ENCODE assay signal across 30 mouse cellular contexts in genomic region chr10:76481480-76481879, GRCm38 (mm10). TPM values are rescaled to one million over a fixed set of nuclear protein-coding genes. Genes with fewer than 3 reads are reported as not detected.
"Had no signal": no experiment of that assay in that cellular context is flagged by ENCODE, and none has a peak within 500 bp of the region (broad histone marks: within the 10 kb centered on the region; RNA-seq: fewer than 3 reads in every experiment).

No protein-coding gene starts in this region.

- H3K4me1 ChIP-seq: kidney, embryonic 15.5 days; liver, embryonic 13.5 days; midbrain, embryonic 10.5 days; midbrain, embryonic 13.5 days; neural tube, embryonic 13.5 days had no signal

- H3K4me2 ChIP-seq: kidney, embryonic 15.5 days; liver, embryonic 13.5 days; midbrain, embryonic 13.5 days; neural tube, embryonic 13.5 days had no signal

- H3K9me3 ChIP-seq: kidney, embryonic 15.5 days; liver, embryonic 13.5 days; megakaryocyte, embryonic 14.5 days; midbrain, embryonic 10.5 days; midbrain, embryonic 13.5 days; neural tube, embryonic 13.5 days had no signal

- ATAC-seq: midbrain, embryonic 13.5 days; midbrain, embryonic 16.5 days had no signal

- H3K9ac ChIP-seq: kidney, embryonic 15.5 days; liver, embryonic 13.5 days; midbrain, embryonic 13.5 days; neural tube, embryonic 13.5 days had no signal

- H3K27me3 ChIP-seq: kidney, embryonic 15.5 days; liver, embryonic 13.5 days; megakaryocyte, embryonic 14.5 days; midbrain, embryonic 13.5 days; neural tube, embryonic 13.5 days had no signal

- H3K4me3 ChIP-seq: kidney, embryonic 15.5 days; left cerebral cortex, adult 2 months; liver, embryonic 13.5 days; megakaryocyte, embryonic 14.5 days; midbrain, embryonic 10.5 days; midbrain, embryonic 13.5 days; myocyte; neural tube, embryonic 13.5 days had no signal

- DNase-seq: kidney, postnatal 10 days; kidney, postnatal 36 days; layer of hippocampus, postnatal 36 days; liver, embryonic 13.5 days; lung, adult 2 months; lung, postnatal 36 days; thymus, adult 18-20 months; thymus, postnatal 36 days had no signal

- H3K27ac ChIP-seq: kidney, embryonic 15.5 days; left cerebral cortex, adult 2 months; liver, embryonic 13.5 days; midbrain, embryonic 10.5 days; midbrain, embryonic 13.5 days; neural tube, embryonic 13.5 days had no signal

RNA-seq across cellular contexts. Expression of gene 2610028H24Rik, which starts 32.6 kb away (rescaled TPM):
- total RNA-seq: layer of hippocampus, postnatal 10 days; layer of hippocampus, postnatal 36 days; left cerebral cortex, adult 2 months; left cerebral cortex, postnatal 10 days; left cerebral cortex, postnatal 36 days; liver, adult 2 months; monocyte, adult 5-6 weeks had no signal
- polyA plus RNA-seq: kidney, embryonic 15.5 days; limb, embryonic 11.5 days; limb, embryonic 14.5 days; liver, adult 2 months; liver, embryonic 13.5 days; liver, embryonic 16.5 days; midbrain, embryonic 10.5 days; midbrain, embryonic 13.5 days; midbrain, embryonic 16.5 days; myocyte; neural tube, embryonic 13.5 days; small intestine, adult 2 months; spleen, adult 2 months; urinary bladder, adult 2 months had no signal

RNA-seq across cellular contexts. Expression of gene AC141477.1, which starts 41.2 kb away (rescaled TPM):
- total RNA-seq: layer of hippocampus, postnatal 10 days; layer of hippocampus, postnatal 36 days; left cerebral cortex, adult 2 months; left cerebral cortex, postnatal 10 days; left cerebral cortex, postnatal 36 days; liver, adult 2 months had no signal
- polyA plus RNA-seq: kidney, embryonic 15.5 days; limb, embryonic 11.5 days; limb, embryonic 14.5 days; liver, adult 2 months; liver, embryonic 13.5 days; liver, embryonic 16.5 days; lung, adult 2 months; lung, embryonic 16.5 days; midbrain, embryonic 10.5 days; midbrain, embryonic 13.5 days; midbrain, embryonic 16.5 days; myocyte; neural tube, embryonic 13.5 days; small intestine, adult 2 months; spleen, adult 2 months; stomach, embryonic 16.5 days; testis, adult 2 months; urinary bladder, adult 2 months had no signal
